In the genomic region with DNA sequence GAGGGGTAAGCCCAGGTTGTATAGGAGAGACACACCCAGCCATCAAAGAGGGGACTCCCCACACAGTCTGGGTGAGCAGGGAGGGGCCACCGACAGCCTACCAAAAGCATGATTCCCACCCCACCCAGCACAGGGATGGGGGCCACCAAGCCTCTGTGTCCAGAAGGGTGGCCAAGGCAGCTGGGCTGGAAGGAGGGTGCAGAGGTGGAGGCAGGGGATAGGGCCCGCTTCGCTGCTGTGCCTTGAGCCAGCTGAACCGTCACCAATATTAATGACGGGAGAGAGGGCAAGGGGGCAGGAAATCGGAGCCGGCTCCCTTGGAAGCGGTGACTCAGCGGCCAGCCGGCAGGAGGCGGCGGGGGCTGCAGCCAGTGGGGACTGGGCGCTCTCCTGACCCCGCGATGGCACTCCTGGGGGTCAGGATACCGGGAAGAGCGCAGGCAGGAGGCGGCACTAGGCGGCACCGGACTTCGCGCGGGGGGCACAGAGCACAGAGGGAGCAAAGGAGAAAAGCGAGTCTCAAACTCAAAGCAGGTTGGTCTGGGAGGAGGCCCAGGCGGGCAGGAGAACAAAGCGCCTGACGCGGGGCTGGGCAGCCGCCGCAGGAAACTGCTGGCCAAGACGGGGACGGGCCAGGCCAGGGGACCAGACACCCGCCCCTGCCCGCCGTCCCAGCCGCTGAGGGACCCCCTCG, we compare ENCODE assay signal across 8 mouse cellular contexts. TPM values are rescaled to one million over a fixed set of nuclear protein-coding genes. Genes with fewer than 3 reads are reported as not detected.
DNase-seq lines count a peak whose midpoint lies in the region; ATAC-seq and TF ChIP-seq lines count a peak whose summit lies in the region.

No protein-coding gene starts in this region.

- peak; percentile 71 for DNase-seq in adrenal gland, postnatal 25 days
- DNase-seq in forebrain, embryonic 11.5 days (ENCODE audit: low spot score): peak; percentile 66
- DNase-seq in limb, embryonic 14.5 days (ENCODE audit: low spot score): no peak
- peak; percentile 66 for DNase-seq in retina, embryonic 14.5 days (ENCODE audit: low spot score)
- no peak for DNase-seq in spleen, postnatal 4 days (ENCODE audit: low spot score in 2 of 2)
- no peak for DNase-seq in spleen, postnatal 10 days (ENCODE audit: low spot score in 2 of 2)
- DNase-seq in frontal cortex, adult 2 months (ENCODE audit: extremely low spot score in 1 of 2, low spot score in 1 of 2): no peak

- H3K4me2 ChIP-seq in forebrain, embryonic 11.5 days (ENCODE audit: low read depth, low read length, severe bottlenecking): peak overlapping the region; percentile 59
- peak overlapping the region; percentile 55 for H3K4me2 ChIP-seq in hindbrain, embryonic 12.5 days (replicated peaks)
- H3K4me2 ChIP-seq in limb, embryonic 14.5 days (replicated peaks; ENCODE audit: low read depth, low read length, severe bottlenecking): peak overlapping the region; percentile 41

- 1% methylated on average over 37 of the region's 37 CpGs for WGBS in forebrain, embryonic 11.5 days
- WGBS in hindbrain, embryonic 12.5 days: 1% methylated on average over 37 of the region's 37 CpGs
- WGBS in limb, embryonic 14.5 days: 4% methylated on average over 34 of the region's 37 CpGs

- H3K27me3 ChIP-seq in forebrain, embryonic 11.5 days (ENCODE audit: control insufficient read depth, insufficient read depth, low read length): peaks cover 2% of the 10 kb centered on the region; the same call in 1 of the 2 replicates
- peaks cover 7% of the 10 kb centered on the region for H3K27me3 ChIP-seq in hindbrain, embryonic 12.5 days
- H3K27me3 ChIP-seq in limb, embryonic 14.5 days (ENCODE audit: control insufficient read depth, insufficient read depth, low read length): no peaks in the 10 kb centered on the region

- H3K36me3 ChIP-seq in forebrain, embryonic 11.5 days (ENCODE audit: control insufficient read depth, insufficient read depth, low read length): no peaks in the 10 kb centered on the region
- H3K36me3 ChIP-seq in hindbrain, embryonic 12.5 days: no peaks in the 10 kb centered on the region
- peaks cover 5% of the 10 kb centered on the region for H3K36me3 ChIP-seq in limb, embryonic 14.5 days (ENCODE audit: control insufficient read depth, insufficient read depth, low read length)

- peak overlapping the region; percentile 26 for H3K4me3 ChIP-seq in forebrain, embryonic 11.5 days (ENCODE audit: low read depth, low read length)
- H3K4me3 ChIP-seq in hindbrain, embryonic 12.5 days: peak overlapping the region; percentile 32
- H3K4me3 ChIP-seq in limb, embryonic 14.5 days (replicated peaks; ENCODE audit: low read length): peak overlapping the region; percentile 21

- ATAC-seq in forebrain, embryonic 11.5 days (replicated peaks; ENCODE audit: low FRiP score): peak; percentile 69
- ATAC-seq in hindbrain, embryonic 12.5 days (ENCODE audit: low FRiP score): peak; percentile 63
- peak; percentile 39 for ATAC-seq in limb, embryonic 14.5 days (ENCODE audit: low FRiP score, low read depth)

- no peak overlapping the region for H3K27ac ChIP-seq in forebrain, embryonic 11.5 days (ENCODE audit: low read depth, low read length)
- H3K27ac ChIP-seq in hindbrain, embryonic 12.5 days: no peak overlapping the region
- H3K27ac ChIP-seq in limb, embryonic 14.5 days (replicated peaks; ENCODE audit: low read depth, low read length): no peak overlapping the region

- H3K4me1 ChIP-seq in forebrain, embryonic 11.5 days (replicated peaks; ENCODE audit: control insufficient read depth, insufficient read depth, low read length): no peaks in the 10 kb centered on the region
- H3K4me1 ChIP-seq in hindbrain, embryonic 12.5 days: peaks cover 10% of the 10 kb centered on the region
- peaks cover 35% of the 10 kb centered on the region for H3K4me1 ChIP-seq in limb, embryonic 14.5 days (ENCODE audit: control insufficient read depth, insufficient read depth, low read length)

- H3K9me3 ChIP-seq in forebrain, embryonic 11.5 days (ENCODE audit: control insufficient read depth, low read length): no peaks in the 10 kb centered on the region
- no peaks in the 10 kb centered on the region for H3K9me3 ChIP-seq in hindbrain, embryonic 12.5 days (replicated peaks)
- no peaks in the 10 kb centered on the region for H3K9me3 ChIP-seq in limb, embryonic 14.5 days (ENCODE audit: control insufficient read depth, low read length)

- TF ChIP-seq POLR2A in limb, embryonic 14.5 days (IDR thresholded peaks at IDR 0.05; ENCODE audit: borderline replicate concordance, extremely low read depth, insufficient read depth, insufficient read length): no peak

- H3K9ac ChIP-seq in forebrain, embryonic 11.5 days (ENCODE audit: low read length): peak overlapping the region; percentile 65
- peak overlapping the region; percentile 53 for H3K9ac ChIP-seq in hindbrain, embryonic 12.5 days
- peak overlapping the region; percentile 47 for H3K9ac ChIP-seq in limb, embryonic 14.5 days (ENCODE audit: low read depth, low read length, severe bottlenecking)

RNA-seq across cellular contexts. Expression of gene Fgf18, which starts 24.5 kb away (rescaled TPM):
- total RNA-seq in adrenal gland, postnatal 25 days (2021): 0.79 and 1.6 TPM in 2 replicates
- 2.7 and 4.1 TPM in 2 replicates for polyA plus RNA-seq in forebrain, embryonic 11.5 days (2014; fragmentation: Nextera tagmentation; extraction: Ambion mirVana)
- 9.8 and 10.7 TPM in 2 replicates for polyA plus RNA-seq in hindbrain, embryonic 12.5 days (2016; fragmentation: Nextera tagmentation; extraction: Ambion mirVana)
- 15.8 and 18.5 TPM in 2 replicates for polyA plus RNA-seq in limb, embryonic 14.5 days (2012; rRNA removed)
- polyA plus RNA-seq in limb, embryonic 14.5 days (2014; fragmentation: Nextera tagmentation; extraction: Ambion mirVana): 24.0 and 24.5 TPM in 2 replicates
- 0.82 and 0.94 TPM in 2 replicates for polyA plus RNA-seq in frontal cortex, adult 2 months (2012; rRNA removed)

RNA-seq across cellular contexts. Expression of gene Npm1, which starts 40.3 kb away (rescaled TPM):
- total RNA-seq in adrenal gland, postnatal 25 days (2021): 285 and 327 TPM in 2 replicates
- 1,065 and 1,104 TPM in 2 replicates for polyA plus RNA-seq in forebrain, embryonic 11.5 days (2014; fragmentation: Nextera tagmentation; extraction: Ambion mirVana)
- 615 and 624 TPM in 2 replicates for polyA plus RNA-seq in hindbrain, embryonic 12.5 days (2016; fragmentation: Nextera tagmentation; extraction: Ambion mirVana)
- polyA plus RNA-seq in limb, embryonic 14.5 days (2012; rRNA removed): 633 and 1,234 TPM in 2 replicates
- polyA plus RNA-seq in limb, embryonic 14.5 days (2014; fragmentation: Nextera tagmentation; extraction: Ambion mirVana): 1,104 and 1,131 TPM in 2 replicates
- 229 and 238 TPM in 2 replicates for polyA plus RNA-seq in frontal cortex, adult 2 months (2012; rRNA removed)

Comparison
In these comparisons a context has a peak if more than half of its experiments do, and no peak if none do; other contexts are left out.
1. DNase-seq: peak in adrenal gland, postnatal 25 days (single experiment), forebrain, embryonic 11.5 days (single experiment) and retina, embryonic 14.5 days (single experiment); none in limb, embryonic 14.5 days (single experiment), spleen, postnatal 4 days (0 of 2), spleen, postnatal 10 days (0 of 2) and frontal cortex, adult 2 months (0 of 2).
2. Peak in every context shown above with its lines, with median percentiles within 50 percentile points of each other: ATAC-seq, H3K4me2 ChIP-seq, H3K4me3 ChIP-seq and H3K9ac ChIP-seq.